Mouse (Mus musculus): ENCODE data around the gene Fat1.
"Not testable (repeated sequence)": the region's sequence is repeated elsewhere in the genome, so short reads cannot be mapped to it uniquely, and the experiment has no call there.

The Fat1 gene

DNA sequence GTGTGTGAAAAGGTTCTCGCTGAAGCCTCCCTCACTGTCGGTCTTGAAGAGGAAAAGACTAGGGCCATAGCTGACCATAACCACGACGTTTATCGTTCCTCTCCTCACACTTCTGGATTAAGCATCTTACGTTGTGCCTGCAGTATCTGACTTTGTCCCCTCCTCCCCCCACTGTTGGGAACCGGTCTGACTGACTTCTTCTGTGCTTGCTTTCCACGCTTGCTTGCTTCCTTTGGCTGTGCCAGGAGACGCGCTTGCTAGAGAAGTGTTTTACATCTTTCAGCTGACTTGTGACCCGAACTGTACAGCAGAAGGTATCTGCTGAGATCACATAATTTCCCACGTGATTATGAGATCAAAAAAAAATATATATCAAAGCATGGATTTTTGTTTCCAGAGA is 76.5 kb downstream of the Fat1 start:
- no peak for DNase-seq

DNA sequence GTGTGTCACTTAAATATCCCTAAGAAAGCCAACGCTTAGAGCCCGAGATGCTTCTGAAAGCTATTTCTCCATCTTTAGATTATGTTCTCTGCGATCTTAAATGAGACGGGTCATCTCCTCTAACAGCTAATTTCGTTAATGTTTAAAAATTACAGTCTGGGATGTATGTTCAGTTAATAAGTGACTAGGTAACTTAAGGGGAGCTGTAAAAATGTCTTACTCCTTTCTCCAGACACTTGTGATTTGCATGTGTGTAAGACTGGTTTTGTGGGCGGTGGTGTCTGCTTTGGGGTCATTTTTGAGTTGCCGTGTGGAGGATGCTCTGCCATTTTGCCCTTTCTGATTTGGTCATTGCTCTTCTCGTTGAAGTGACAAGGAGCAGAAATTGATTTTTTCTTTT is 78.6 kb downstream of the Fat1 start:
- no peak for DNase-seq

DNA sequence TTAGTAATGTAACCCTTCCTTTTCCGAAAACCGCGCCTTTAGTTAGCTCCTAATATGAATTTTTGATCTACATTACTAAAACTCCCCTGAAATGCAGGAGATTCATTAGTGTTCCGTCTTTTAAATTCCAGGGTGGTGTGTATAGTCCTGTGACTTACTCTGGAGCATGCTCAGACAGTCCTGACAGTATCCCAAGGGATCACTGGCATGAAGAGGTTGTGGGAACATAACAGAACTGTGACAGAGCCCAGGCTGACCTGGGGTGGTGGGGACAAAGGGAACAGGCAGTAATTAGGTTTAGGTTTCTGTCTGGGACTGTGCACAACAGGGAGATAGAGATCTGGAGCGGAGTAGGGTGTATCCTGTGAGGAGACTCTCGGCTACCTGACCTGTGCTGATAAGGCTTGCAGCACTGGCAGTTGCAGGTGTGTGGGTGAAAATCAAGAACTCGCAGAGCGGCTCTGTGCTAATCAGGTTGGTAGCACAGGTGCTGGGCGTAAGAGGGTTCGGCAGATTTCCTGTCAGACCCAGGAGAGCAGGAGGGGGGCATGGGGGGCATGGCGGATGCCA is 79.3 kb downstream of the Fat1 start:
- no peak for DNase-seq

- DNase-seq: no peak
These were observed 80.6 kb downstream of the Fat1 start for GRCm38 (mm10) chr8:45015876-45016275.

DNA sequence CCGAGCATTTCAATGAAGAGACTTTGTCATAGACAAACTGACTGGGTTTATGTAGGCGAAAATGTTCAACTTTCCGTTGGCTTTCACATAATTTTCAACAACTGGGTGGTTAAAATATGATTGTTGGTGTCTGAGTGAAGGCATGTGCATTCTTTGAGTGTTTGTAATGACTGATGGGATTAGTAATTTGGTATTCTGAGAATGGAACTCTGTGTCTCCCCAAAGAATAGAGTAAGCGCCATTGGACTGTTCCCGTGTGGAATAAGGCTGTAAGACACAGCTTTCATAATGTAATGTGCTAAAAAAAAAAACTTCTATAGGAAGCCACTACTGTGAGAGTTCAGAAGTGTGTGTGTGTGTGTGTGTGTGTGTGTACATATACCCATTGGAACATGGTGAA is 84.0 kb downstream of the Fat1 start:
- DNase-seq: no peak

DNA sequence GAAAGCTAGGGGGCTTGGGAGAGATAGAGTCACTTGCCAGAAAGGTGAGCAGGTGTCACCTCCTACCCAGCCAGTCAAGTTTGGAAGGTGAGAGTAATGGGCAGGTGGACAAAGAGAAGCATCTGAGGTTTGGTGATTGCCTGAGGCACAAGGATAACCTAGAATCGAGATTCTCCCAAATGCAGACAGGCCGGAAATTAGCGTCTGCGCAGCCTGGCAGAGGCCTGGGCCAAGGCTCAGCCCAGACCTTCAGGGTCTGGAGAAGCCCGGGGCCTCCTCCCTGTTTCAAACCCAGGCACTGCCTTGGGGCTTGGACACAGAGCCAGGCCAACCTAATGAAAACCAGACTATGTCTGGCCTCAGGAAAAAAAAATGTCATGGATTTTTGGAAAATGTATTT is 85.9 kb downstream of the Fat1 start:
- no peak for DNase-seq

GRCm38 (mm10) chr8:45021911-45022665 is 86.8 kb downstream of the Fat1 start:
- DNase-seq: no peak

GRCm38 (mm10) chr8:45028081-45028497 is 92.8 kb downstream of the Fat1 start:
- DNase-seq: no peak

GRCm38 (mm10) chr8:45038350-45038749 is 103.1 kb downstream of the Fat1 start:
- no peak for DNase-seq

DNA sequence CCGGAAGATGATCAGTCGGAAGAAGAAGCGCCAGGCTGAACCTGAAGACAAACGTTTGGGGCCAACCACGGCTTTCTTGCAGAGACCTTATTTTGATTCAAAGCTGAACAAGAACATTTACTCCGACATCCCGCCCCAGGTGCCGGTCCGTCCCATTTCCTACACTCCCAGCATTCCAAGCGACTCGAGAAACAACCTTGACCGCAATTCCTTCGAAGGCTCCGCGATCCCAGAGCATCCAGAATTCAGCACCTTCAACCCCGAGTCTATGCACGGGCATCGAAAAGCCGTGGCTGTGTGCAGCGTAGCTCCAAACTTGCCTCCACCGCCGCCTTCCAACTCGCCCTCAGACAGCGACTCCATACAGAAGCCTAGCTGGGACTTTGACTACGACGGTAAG is 108.9 kb downstream of the Fat1 start:
- no peak for DNase-seq

DNA sequence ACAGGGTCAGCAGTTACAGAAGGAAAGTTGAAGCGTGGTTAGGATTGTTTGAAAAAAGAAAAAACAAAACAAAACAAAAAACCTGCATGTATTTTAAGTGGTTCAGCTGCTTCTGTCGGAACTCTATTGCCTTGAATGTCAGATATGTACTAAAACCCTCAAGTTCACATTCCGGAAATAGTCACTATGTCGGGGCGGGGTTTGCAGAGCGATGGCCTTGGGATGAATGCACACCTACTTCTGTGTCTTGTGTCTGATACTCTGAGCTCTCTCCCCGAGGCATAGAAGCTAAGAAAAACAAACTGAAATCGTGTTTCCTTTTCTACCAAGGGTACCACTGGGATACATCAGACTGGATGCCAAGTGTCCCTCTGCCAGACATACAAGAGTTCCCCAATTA is 115.2 kb downstream of the Fat1 start:
- no peak for DNase-seq

GRCm38 (mm10) chr8:45051236-45051635 is 116.0 kb downstream of the Fat1 start:
- DNase-seq: no peak

DNA sequence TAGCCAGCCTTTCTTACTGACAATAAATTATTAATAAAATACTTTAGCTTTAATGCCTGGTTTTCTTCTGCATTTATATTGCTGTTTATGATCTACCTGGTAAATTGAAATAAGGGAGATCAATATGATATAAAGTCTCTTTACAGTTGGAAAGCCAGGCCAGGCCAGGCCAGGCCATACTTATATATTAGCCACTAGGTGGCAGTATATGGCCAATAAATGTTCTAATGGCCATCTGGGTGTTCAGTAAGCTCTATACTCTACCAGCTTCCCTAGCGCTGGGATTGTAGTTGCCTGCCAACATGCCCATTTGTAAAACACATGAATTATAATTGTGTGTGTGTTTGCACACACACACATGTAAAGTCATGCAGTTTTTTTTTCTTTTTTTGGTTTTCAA is 117.0 kb downstream of the Fat1 start:
- DNase-seq: no peak

GRCm38 (mm10) chr8:45052618-45053017 is 117.4 kb downstream of the Fat1 start:
- DNase-seq: no peak

DNA sequence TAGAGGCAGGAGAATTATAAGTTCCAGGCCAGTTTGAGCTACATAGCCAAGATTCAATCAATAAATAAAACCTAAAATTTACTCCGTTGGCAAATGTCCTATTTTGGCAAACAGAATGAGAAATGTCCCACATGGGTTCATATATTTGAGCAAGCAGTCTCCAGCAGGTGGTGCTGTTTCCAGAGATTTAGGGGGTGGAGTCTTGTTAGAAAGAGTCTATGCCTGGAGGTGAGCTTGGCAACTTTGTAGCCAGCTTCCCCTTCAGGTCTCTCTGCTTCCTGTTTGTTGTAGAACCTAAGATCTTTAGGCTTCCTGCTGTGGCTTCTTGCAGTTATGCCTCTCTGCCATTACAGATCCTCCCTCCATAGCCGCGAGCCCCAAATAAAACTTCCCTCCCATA is 120.3 kb downstream of the Fat1 start:
- no peak for DNase-seq

- DNase-seq: no peak
These were observed 121.6 kb downstream of the Fat1 start for GRCm38 (mm10) chr8:45056810-45057209.

- DNase-seq: no peak
These were observed 124.8 kb downstream of the Fat1 start for GRCm38 (mm10) chr8:45060083-45060482.

DNA sequence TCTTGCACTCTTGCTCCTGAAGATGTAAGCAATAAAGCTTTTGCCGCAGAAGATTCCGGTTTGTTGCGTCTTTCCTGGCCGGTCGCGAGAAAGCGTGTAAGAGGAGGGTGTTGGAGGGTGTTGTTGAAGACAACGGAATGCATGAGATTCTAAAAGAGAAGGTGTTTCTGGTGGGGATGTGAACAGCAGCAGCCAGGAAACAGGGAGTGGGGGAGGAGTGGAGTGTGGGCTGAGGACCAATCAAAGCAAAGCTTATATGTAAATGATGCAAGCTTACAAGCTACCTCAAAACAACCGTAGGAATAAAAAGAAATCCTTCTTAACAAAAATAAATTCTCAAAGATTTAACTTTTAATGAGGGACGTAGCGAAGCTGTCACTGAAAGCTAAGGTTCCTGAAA is 127.1 kb downstream of the Fat1 start:
- DNase-seq: no peak

DNA sequence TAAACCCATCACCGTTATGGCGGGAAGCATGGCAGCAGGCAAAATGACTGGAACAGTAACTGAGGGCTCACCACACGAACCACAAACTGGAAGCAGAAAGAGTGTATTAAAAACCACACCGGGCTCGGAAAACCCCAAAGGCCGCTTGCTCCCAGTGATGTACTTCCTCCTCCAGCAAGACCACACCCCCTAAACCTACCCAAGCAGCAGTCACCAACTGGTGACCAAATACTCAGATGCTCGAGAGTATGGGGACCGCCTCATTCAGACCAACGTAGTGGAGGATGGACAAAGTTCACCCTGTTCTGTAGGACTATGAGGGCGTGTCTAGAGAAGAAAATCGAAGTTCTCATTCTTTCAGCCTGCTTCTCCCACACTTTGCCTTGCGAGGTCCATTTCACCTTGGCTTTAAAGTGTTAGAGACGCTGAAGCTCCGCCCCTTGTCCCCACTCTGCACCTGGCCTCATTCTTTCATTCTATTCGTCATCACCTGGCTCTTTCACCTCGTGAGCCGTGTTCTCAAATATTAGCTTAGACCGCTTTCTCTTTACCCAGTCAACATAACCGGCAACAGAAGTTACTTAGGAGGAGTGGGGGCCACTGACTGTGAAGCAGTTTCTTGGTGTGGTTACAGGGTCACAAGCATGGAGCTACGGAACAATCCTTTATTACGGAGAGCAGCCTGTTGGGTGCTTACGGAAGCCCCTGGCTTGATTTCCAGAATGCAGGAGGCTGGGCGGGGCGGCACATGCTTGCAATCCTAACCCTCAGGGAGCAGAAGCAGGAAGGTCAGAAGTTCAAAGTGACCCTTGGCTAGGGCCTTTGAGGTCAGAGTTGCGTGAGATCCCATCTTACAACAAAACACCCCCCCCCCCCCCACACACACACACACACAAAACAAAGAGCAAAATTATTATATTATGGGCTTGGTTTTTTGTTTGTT is 128.0 kb downstream of the Fat1 start:
- no peak for DNase-seq

DNA sequence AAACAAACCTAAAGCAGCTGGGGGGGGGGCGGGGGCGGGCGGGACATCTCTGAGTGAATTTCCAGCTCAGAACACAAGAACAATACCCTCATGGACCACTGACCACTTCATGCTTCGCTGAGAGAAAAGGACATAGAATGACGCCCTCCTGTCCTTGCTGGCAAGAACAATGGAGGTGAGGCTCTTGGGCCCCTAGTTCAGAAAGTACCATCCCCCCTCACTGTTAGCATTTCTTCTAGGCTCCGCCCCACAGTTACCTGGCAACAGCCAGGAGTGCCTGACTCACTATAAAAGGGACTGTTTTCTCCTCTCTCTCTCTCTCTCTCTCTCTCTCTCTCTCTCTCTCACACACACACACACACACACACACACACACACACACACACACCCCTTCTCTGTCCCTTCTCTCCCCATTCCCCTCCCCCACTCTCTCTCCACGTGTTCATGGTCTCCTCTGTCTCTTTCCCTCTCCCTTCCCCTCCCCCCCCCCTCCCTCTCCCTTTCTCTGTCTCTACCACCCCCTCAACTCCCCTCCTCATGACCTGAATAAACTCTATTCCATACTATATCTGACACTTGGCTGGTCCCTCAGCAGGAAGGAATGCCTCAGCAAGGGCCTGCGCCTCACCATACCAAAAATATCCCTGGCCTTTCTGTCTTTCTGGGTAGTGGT is 129.1 kb downstream of the Fat1 start:
- DNase-seq: no peak

GRCm38 (mm10) chr8:45065391-45065790 is 130.1 kb downstream of the Fat1 start:
- not testable (repeated sequence) for DNase-seq

DNA sequence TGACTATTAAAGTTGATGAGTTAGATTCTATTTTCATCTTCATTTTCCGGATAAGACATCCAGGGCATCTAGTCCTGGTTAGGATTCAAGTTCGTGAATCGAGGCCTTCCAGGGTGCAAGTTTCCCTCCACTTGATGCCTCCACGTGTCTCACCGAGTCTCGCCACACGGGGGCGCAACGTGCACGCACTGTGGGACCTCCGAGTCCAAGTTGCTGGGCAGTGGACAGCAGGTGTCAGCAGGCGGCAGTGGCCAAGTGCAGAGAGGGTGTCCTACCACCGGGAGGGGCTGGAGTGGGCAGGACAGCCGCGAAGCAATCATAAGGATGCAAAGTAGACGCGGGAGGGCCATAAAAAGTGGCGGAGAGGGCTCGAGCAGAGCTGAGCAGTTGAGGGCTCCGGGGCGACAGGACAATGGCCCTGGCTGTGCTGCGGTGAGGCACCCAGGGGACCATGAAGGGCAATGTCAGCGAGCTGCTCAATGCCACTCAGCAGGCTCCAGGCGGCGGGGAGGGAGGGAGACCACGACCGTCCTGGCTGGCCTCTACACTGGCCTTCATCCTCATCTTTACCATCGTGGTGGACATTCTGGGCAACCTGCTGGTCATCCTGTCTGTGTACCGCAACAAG is 133.6 kb downstream of the Fat1 start, which contains the start of gene Mtnr1a:
Mtnr1a (plus strand) TSS at position 379 of the 628 bp plus-strand sequence.
- DNase-seq: peak; percentile 9

- DNase-seq: no peak
These were observed 135.7 kb downstream of the Fat1 start for GRCm38 (mm10) chr8:45070949-45071348.

Data from thymus, postnatal 25 days (tissue).